Mouse (Mus musculus) bone marrow macrophage, adult 2 months (primary cell): ENCODE measurements around the gene Lrtm2. TPM values are rescaled to one million over a fixed set of nuclear protein-coding genes. Genes with fewer than 3 reads are reported as not detected.

ENCODE experiments used
- H3K27ac ChIP-seq: 2 replicates; pipeline ENCODE4 v1.5.1; 2012; ENCODE audit warnings: low read depth, low read length; ENCODE audit not compliant: insufficient read depth
- H3K4me1 ChIP-seq: 2 replicates; pipeline ENCODE4 v1.6.1; 2012; ENCODE audit warnings: low read length; ENCODE audit not compliant: control insufficient read depth, insufficient read depth
- H3K4me3 ChIP-seq: 2 replicates; pipeline ENCODE4 v1.5.1; 2012; ENCODE audit warnings: mild to moderate bottlenecking, low read length, moderate library complexity; ENCODE audit not compliant: insufficient read depth
- CTCF ChIP-seq: IDR thresholded peaks from 2 replicates; pipeline ENCODE4 v1.5.1; 2012; ENCODE audit warnings: low read depth, mild to moderate bottlenecking, low read length, moderate library complexity
- POLR2A ChIP-seq: IDR thresholded peaks from 2 replicates; pipeline ENCODE4 v1.6.1; 2012; ENCODE audit warnings: mild to moderate bottlenecking, low read depth, low read length, borderline replicate concordance
- polyA plus RNA-seq: library from polyadenylated mRNA; stranded (reverse); fragments of >200 nt; gene quantifications from 2 replicates; pipeline ENCODE4 v1.2.4, GENCODE M21; 2012; ENCODE audit not compliant: missing spikeins, insufficient read depth, insufficient read length

Lrtm2 gene
- polyA plus RNA-seq, 1 experiment, result not detected

DNA sequence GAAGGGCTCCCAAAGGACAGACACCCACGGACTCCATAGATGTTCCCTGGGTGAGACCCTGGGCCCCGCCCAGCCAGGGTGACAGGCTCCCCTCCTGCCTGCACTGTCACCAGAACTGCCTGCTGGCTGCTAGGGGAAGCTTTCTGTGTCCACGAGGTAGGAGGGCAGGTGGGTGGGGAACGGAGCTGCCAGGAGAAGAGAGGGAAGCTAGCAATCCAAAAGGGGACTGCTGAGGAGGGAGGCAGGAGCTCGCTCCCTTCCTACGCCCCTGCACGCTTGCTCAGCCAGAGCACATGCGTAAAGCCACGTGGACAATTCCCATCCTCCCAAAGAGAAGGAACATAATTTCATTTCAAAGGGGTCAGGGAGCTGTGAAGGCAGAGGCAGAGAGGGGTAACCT lies 20.4 kb downstream of the Lrtm2 start:
- Histone ChIP-seq H3K27ac (no peak overlapping the region), H3K4me1 (no peaks in the 10 kb centered on the region), H3K4me3 (no peak overlapping the region)
- TF ChIP-seq POLR2A (no peak), CTCF (no peak)

DNA sequence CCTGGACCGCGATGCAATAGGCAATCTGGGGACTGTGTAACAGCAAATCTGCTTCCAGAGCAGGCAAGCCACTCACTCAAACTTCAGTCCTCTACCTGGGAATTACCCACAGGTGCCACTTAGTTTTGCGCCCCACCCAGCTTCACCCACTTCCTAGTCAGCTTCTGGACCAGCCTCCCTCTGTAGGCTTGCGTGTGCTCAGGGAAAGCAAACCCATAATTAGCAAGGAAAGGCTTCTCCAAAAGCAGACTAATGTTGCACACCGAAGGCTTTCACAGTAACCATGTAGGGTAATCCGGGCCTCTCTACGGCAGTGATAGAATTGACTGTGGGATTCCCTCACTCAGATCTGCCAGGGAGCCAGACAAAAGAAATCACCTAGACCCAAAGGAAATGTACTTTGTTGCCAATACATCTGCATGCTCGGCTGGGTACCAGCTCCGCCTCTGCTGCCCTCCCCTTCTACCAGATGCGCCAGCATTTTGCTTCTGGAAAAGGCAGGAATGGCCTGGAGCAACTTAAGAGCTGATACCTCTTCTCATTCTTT lies 22.6 kb downstream of the Lrtm2 start:
- Histone ChIP-seq H3K4me1 (no peaks in the 10 kb centered on the region), H3K27ac (no peak overlapping the region), H3K4me3 (no peak overlapping the region)
- TF ChIP-seq POLR2A, result no peak
- no peak for TF ChIP-seq CTCF

DNA sequence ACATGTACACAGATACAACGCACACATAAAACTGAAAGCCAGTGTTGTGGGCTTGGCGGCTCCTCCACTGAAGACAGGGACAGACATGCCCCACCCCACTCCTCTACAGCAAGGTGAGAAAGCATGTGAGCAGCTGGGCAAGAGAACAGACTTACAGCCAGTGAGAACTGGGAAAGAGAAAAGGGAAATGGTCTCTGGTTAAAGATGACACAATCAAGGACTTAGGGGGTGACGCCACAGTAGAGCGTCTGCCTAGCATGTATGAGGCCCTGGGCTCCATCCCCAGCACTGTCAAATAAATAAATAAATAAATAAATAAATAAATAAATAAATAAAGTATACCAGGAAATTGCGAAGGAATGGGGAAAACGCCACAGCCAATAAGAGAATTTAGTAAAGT lies 27.2 kb downstream of the Lrtm2 start:
- H3K4me1 ChIP-seq, result no peaks in the 10 kb centered on the region
- no peak overlapping the region for H3K27ac ChIP-seq
- TF ChIP-seq POLR2A, result no peak
- no peak for TF ChIP-seq CTCF
- no peak overlapping the region for H3K4me3 ChIP-seq

DNA sequence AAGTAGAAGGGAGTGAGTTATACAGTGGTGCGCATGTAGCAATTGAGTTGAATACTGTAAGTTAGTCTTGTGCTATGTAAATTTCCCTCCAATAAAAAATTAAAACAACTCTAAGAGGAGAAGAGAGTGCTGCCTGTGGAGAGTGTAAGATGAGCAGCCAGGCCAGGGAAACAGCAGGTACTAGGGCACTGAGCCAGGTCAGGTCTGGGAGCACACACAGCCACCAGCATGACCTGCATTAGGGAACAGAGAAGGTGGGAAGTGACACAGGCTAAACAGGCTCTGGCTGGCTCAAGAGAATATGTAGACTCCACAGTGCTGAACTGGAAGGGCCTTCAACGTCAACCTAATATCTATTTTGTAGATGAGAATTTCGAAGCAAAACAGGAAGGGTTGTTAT lies 29.3 kb downstream of the Lrtm2 start:
- Histone ChIP-seq H3K4me3 (no peak overlapping the region), H3K4me1 (no peaks in the 10 kb centered on the region)
- TF ChIP-seq POLR2A, result no peak
- no peak for TF ChIP-seq CTCF

DNA sequence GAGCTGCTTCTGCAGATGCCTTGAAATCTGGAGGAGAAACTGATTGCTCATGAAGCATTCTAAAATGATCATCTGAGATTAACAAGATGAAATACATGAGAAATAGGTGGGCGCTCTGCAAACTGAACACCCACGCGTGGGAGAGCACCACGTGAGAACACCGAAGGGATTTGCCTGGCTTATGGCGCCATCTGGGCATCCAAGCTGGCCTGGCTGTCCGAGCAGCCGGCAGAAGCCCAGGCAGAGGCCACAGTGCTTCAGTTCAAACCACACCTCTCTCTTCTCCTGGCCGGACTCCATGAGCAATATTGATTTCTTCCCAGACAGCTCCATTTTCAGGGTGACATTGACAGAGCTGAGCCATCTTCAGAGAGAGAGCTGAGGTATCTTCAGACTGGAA lies 49.8 kb downstream of the Lrtm2 start:
- no peak overlapping the region for H3K4me3 ChIP-seq
- no peaks in the 10 kb centered on the region for H3K4me1 ChIP-seq
- TF ChIP-seq POLR2A (no peak), CTCF (no peak)
- no peak overlapping the region for H3K27ac ChIP-seq

More for the DNA sequence above, 29.3 kb downstream of the Lrtm2 start:
- no peak overlapping the region for H3K27ac ChIP-seq

DNA sequence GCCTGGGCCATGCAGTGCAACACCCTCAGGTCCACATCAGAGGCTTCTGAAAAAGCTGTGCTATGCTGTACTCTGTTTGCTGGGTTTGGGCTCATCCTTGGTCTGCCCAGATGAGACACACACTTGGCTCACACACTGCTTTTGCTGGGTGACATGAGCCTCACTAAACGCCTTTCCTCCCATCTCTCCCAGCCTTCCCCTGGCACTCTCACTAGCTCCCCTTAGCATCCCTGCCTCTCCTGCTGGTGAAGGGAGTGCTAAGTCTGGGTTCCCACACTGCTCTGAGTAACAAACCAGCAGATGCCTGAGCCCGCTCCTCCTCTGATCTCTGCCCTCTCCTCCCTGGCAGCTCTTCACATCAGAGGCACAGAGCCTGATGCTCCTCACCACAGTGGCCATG lies 53.9 kb downstream of the Lrtm2 start:
- no peak for TF ChIP-seq CTCF
- no peak for TF ChIP-seq POLR2A
- H3K4me1 ChIP-seq, result no peaks in the 10 kb centered on the region
- H3K4me3 ChIP-seq, result no peak overlapping the region
- no peak overlapping the region for H3K27ac ChIP-seq

Other genes with a start within 250 kb of the Lrtm2 start
- 10.0 and 13.4 TPM in 2 replicates for gene Dcp1b, start 155.5 kb downstream of the Lrtm2 start, polyA plus RNA-seq
- 0.11 and 0.19 TPM in 2 replicates for gene Cacna1c, start 134.3 kb downstream of the Lrtm2 start, polyA plus RNA-seq
- gene Cacna2d4, start 94.2 kb downstream of the Lrtm2 start, polyA plus RNA-seq, result 0.27 TPM in 1 of 2 replicates, not detected in the other
- 67.6 and 71.2 TPM in 2 replicates for gene Adipor2, start 86.9 kb upstream of the Lrtm2 start, polyA plus RNA-seq
- gene Fbxl14, start 148.9 kb upstream of the Lrtm2 start, polyA plus RNA-seq, result 30.7 and 34.3 TPM in 2 replicates
- not detected in 2 replicates for gene Wnt5b, start 213.6 kb upstream of the Lrtm2 start, polyA plus RNA-seq